Mouse (Mus musculus) hindbrain, embryonic 12.5 days (tissue): ENCODE measurements around the gene Pde4d. TPM values are rescaled to one million over a fixed set of nuclear protein-coding genes. Genes with fewer than 3 reads are reported as not detected.

ENCODE experiments used
- ATAC-seq: fragments of 200-750 bp; cut with Nextera tagmentation; 2 replicates; pipeline ENCODE4 v1.8.0; 2017; ENCODE audit warnings: moderate TSS enrichment; ENCODE audit not compliant: low FRiP score
- H3K27ac ChIP-seq: fragments of 300-500 bp; sonication (generic); 2 replicates; pipeline ENCODE4 v1.5.1; 2016; ENCODE audit warnings: mild to moderate bottlenecking
- H3K27me3 ChIP-seq: fragments of 300-500 bp; sonication (generic); 2 replicates; pipeline ENCODE4 v1.6.1; 2016; ENCODE audit warnings: mild to moderate bottlenecking
- H3K36me3 ChIP-seq: fragments of 300-500 bp; sonication (generic); 2 replicates; pipeline ENCODE4 v1.6.1; 2016; ENCODE audit warnings: mild to moderate bottlenecking
- H3K4me1 ChIP-seq: fragments of 300-500 bp; sonication (generic); 2 replicates; pipeline ENCODE4 v1.6.1; 2016
- H3K4me2 ChIP-seq: fragments of 300-500 bp; sonication (generic); replicated peaks from 2 replicates; pipeline ENCODE4 v1.6.1; 2016; ENCODE audit warnings: mild to moderate bottlenecking
- H3K4me3 ChIP-seq: fragments of 300-500 bp; sonication (generic); 2 replicates; pipeline ENCODE4 v1.5.1; 2016; ENCODE audit warnings: mild to moderate bottlenecking
- H3K9ac ChIP-seq: fragments of 300-500 bp; sonication (generic); 2 replicates; pipeline ENCODE4 v1.6.1; 2016; ENCODE audit warnings: mild to moderate bottlenecking, moderate library complexity
- H3K9me3 ChIP-seq: fragments of 300-500 bp; sonication (generic); replicated peaks from 2 replicates; pipeline ENCODE4 v1.6.1; 2016; ENCODE audit warnings: mild to moderate bottlenecking
- whole genome bisulfite sequencing: fragments of 180-500 bp; shearing (Covaris S2); methylation state at CpG from one replicate; pipeline ENCODE4 v1.1.7; 2016; 5-methylcytosine and 5-hydroxymethylcytosine counted together
- polyA plus RNA-seq: library from polyadenylated mRNA; unstranded; fragments of >200 nt; fragmentation: Nextera tagmentation; extraction: Ambion mirVana; gene quantifications from 2 replicates; pipeline ENCODE4 v1.2.1, GENCODE M21; 2016

Gene Pde4d
- polyA plus RNA-seq, 1 experiment from 2014 or later: 20.6 TPM

DNA sequence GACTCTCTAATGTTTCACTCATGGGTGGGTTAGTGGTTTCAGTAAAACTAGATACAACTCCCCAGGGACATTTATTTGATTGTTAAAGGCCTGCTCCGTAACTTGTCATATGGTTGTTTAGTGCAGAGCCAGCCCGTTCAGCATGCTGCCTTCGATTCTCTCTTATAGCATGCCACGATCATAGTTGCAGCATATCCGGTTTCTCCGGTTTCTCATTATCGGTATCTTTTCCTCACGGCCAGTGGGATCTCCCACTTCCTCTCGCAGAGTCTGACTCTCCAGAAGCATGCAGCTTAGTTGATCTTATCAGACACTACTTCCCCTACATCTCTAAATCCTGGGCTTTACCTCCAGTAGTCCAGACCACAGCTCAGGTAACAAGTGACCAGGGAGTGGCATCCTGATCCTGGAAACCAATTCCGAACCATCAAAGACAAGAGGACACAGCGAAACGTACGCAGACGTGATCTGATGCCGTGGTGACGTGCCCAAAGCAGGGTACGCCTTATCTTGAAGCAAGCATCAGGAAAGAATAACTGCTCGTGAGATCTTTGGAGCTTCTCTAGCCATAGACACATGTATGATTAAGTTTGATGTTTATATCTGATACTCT, 782.2 kb downstream of the Pde4d start:
- Histone ChIP-seq H3K36me3 (no peaks in the 10 kb centered on the region), H3K4me1 (peaks cover 11% of the 10 kb centered on the region), H3K9me3 (no peaks in the 10 kb centered on the region), H3K9ac (no peak overlapping the region), H3K4me2 (no peak overlapping the region), H3K27ac (no peak overlapping the region), H3K27me3 (no peaks in the 10 kb centered on the region), H3K4me3 (no peak overlapping the region)
- WGBS: 84% methylated on average over 18 of the region's 18 CpGs
- no peak for ATAC-seq

DNA sequence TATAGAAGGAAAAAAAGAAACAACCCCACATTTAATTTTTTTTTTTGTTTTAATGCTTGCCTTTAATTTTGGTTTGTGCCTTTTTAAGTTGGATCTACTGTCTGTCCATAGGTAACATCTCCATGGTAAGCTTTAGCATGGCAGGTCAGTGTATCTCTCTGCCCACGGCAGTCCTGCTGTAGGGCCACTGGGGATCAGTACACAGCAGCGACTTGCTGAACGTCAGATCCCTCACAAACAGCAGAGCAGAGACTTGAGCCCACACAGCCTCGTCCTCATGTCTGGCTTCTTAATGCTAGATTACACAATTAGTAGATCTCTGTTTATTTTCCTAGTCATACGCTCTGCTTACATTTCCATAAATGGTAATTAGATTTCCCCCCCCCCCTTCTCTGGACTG, 782.8 kb downstream of the Pde4d start:
- Histone ChIP-seq H3K4me1 (peaks cover 11% of the 10 kb centered on the region), H3K4me2 (no peak overlapping the region), H3K27me3 (no peaks in the 10 kb centered on the region), H3K9me3 (no peaks in the 10 kb centered on the region), H3K4me3 (no peak overlapping the region), H3K9ac (no peak overlapping the region), H3K36me3 (no peaks in the 10 kb centered on the region), H3K27ac (no peak overlapping the region)
- 82% methylated on average over 5 of the region's 5 CpGs for whole genome bisulfite sequencing
- ATAC-seq: no peak

DNA sequence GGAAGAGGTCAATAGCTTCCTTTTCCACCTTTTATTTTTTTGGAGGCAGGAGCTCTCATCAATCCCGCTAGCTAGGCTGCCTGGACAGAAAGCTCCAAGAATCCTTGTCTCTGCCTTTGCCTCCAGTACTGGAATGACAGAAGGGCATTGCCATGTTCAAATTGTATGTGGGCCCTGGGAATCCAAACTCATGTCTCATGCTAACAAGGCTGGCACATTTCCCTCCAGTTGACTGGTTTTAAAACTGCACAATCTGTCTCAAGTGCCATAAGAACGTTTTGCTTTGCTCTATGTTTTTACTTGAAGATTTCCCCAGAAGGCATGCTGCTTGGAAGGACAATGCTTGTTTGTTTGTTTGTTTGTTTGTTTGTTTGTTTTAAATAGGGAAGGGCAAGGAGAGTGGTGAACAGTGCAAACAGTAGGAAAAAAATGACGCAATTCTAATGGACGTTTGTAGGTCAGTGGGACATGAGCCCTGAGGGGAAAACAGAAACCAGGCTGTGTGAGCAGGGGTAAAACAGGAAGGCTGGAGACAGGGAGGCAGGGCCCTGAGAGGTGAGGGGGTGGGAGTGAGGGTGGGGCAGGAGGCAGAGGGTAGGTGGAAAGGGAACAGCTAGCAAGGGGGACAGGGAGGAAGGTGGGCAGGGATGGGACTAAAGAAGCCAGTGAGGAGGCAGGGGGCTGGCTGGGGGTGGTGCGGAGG, 784.3 kb downstream of the Pde4d start:
- Histone ChIP-seq H3K27me3 (no peaks in the 10 kb centered on the region), H3K4me2 (no peak overlapping the region), H3K9me3 (no peaks in the 10 kb centered on the region), H3K4me3 (no peak overlapping the region), H3K9ac (no peak overlapping the region), H3K36me3 (no peaks in the 10 kb centered on the region), H3K4me1 (peaks cover 11% of the 10 kb centered on the region), H3K27ac (no peak overlapping the region)
- WGBS: 56% methylated on average over 5 of the region's 5 CpGs
- no peak for ATAC-seq

DNA sequence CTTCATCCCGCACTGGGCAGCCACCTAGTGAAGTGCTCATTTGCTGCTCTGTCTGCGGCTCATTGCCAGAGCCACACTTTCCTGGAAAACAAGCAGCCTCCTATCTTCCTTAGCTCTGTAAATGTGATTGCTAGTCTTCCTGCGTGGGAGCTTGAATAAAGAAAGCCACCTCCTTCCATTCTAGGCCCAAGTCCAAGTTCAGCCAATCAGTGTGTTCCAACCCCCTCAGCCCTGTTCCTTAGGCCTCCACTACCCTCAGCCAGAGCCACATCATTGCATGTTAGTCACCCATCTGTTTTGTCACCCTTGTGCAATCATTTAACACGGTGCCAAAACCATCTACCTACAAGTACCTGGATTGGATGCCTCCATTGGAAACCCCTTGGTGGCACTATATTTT, 786.3 kb downstream of the Pde4d start:
- Histone ChIP-seq H3K27ac (no peak overlapping the region), H3K9me3 (no peaks in the 10 kb centered on the region), H3K9ac (no peak overlapping the region), H3K4me1 (peaks cover 5% of the 10 kb centered on the region; the same call in 1 of the 2 replicates), H3K36me3 (no peaks in the 10 kb centered on the region), H3K4me3 (no peak overlapping the region), H3K27me3 (no peaks in the 10 kb centered on the region), H3K4me2 (no peak overlapping the region)
- no peak for ATAC-seq
- 80% methylated on average over 4 of the region's 4 CpGs for WGBS

DNA sequence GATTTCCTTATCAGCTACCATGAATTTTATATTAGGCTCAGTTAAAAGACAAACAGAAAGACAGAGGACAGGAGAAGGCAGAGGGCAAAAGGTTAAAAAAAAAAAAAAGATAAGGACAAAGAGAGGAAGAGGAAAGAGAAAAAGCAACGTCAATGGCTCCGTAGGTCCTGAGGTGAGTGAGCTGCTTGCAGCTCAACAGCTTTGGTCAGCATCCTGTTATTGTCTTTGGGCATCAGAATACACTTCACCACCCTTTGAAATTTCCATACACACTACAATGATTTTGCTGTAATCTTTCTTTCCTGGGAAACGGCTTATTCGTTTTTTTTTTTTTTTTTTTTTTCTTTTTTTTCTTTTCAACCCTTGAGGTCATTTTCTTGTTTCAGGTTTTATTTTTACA, 788.9 kb downstream of the Pde4d start:
- no peaks in the 10 kb centered on the region; the same call in 1 of the 2 replicates for H3K4me1 ChIP-seq
- no peak overlapping the region for H3K4me3 ChIP-seq
- no peaks in the 10 kb centered on the region for H3K27me3 ChIP-seq
- 71% methylated on average over 4 of the region's 4 CpGs for WGBS
- H3K27ac ChIP-seq: no peak overlapping the region
- no peak for ATAC-seq
- no peak overlapping the region for H3K9ac ChIP-seq
- no peak overlapping the region for H3K4me2 ChIP-seq
- H3K36me3 ChIP-seq: no peaks in the 10 kb centered on the region
- H3K9me3 ChIP-seq: no peaks in the 10 kb centered on the region

DNA sequence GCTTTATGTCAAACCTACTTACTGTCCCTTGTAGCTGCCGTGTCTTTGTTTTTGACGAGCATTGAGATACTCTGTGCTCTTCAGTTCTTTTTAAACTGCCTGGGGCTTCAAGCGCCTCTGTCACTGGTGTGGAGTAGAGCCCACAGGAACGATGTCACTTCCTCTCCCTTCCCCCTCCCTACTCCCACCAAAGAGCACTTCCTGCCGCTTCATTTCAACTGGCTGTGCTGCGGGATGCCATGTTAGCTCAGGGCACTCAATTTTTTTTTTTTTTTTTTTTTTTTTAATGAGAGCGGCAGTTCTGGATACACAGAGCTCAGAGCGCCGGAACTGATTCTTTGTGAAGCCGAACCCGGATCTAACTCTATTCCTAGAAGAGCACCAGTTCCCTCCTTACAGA, 789.5 kb downstream of the Pde4d start:
- ATAC-seq: no peak
- Histone ChIP-seq H3K27ac (no peak overlapping the region), H3K4me1 (no peaks in the 10 kb centered on the region; the same call in 1 of the 2 replicates), H3K9me3 (no peaks in the 10 kb centered on the region), H3K36me3 (no peaks in the 10 kb centered on the region), H3K9ac (no peak overlapping the region), H3K4me2 (no peak overlapping the region), H3K4me3 (no peak overlapping the region), H3K27me3 (no peaks in the 10 kb centered on the region)
- WGBS: 73% methylated on average over 11 of the region's 11 CpGs

DNA sequence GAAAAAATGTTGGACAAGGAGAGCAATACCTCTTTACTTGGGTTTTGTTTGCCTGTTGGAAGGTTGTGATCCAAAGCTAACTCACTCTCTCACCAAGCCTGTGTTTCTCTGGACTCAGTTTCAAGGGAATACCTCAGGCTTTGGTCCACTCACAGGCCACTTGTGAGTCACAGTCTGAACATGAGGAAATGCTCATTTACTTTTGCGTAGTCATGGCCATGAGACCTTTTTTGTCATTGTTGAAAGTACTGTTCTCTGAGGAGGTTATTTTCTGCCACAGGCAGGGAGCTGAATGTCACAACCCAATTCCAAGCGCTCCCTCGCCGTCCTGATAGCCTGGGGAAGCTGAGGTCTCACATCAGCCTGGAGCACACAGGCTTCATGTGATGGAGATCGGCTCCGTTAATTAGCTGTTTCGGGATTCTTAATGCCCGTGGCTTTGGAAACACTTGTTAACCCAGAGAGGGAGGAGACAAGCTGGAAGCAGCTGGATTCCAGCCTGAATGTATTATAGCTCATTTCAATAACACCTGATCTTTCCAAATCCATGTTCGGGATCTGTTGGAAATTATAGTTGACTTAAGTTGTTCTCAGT, 792.8 kb downstream of the Pde4d start:
- WGBS: 67% methylated on average over 9 of the region's 9 CpGs
- H3K4me2 ChIP-seq: no peak overlapping the region
- H3K36me3 ChIP-seq: no peaks in the 10 kb centered on the region
- no peak overlapping the region for H3K4me3 ChIP-seq
- no peaks in the 10 kb centered on the region for H3K9me3 ChIP-seq
- H3K27me3 ChIP-seq: no peaks in the 10 kb centered on the region
- no peak for ATAC-seq
- H3K27ac ChIP-seq: no peak overlapping the region
- no peak overlapping the region for H3K9ac ChIP-seq
- no peaks in the 10 kb centered on the region for H3K4me1 ChIP-seq

DNA sequence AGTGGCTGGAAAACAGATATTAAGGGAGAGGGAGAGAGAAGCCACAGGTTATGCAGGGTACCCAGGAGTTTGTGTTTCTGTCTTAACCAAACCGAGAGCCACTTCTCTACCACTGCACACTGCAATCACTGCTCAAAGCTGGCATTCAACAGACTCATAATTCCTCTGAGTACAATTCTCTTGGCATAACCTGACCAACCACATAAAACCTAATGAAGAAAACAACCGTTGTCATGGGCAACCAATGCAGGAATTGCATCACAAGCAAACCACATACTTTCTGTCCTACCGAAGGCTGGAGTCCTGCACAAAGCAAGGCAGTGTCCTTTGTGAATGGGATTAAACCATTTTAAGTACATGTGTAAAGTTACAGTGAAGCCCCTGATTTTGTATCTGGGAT, 793.4 kb downstream of the Pde4d start:
- H3K9ac ChIP-seq: no peak overlapping the region
- no peaks in the 10 kb centered on the region for H3K4me1 ChIP-seq
- H3K4me2 ChIP-seq: no peak overlapping the region
- no peak for ATAC-seq
- no peaks in the 10 kb centered on the region for H3K27me3 ChIP-seq
- H3K9me3 ChIP-seq: no peaks in the 10 kb centered on the region
- H3K4me3 ChIP-seq: no peak overlapping the region
- no peak overlapping the region for H3K27ac ChIP-seq
- 72% methylated on average over 3 of the region's 3 CpGs for WGBS
- no peaks in the 10 kb centered on the region for H3K36me3 ChIP-seq

DNA sequence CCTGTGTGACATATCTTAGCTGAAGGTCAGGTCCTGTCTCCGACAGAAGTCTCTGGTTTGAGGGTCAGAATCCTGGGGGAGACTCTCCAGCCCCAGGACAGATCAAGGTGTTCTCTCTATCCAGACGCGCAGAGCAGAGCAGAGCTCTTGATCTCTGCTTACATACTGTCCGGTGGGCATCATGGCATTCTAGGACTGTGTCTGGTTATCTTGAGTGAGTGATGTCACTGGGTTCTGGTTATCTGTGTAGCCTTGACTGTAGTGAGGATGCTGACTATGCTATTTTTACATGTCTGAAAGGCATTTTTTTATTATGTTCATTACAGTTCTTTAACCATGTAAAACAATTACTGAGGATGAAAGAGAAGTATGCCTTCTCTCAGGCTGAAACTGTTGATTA, 797.3 kb downstream of the Pde4d start:
- no peak overlapping the region for H3K9ac ChIP-seq
- no peak overlapping the region for H3K4me3 ChIP-seq
- H3K4me2 ChIP-seq: no peak overlapping the region
- no peaks in the 10 kb centered on the region for H3K27me3 ChIP-seq
- H3K27ac ChIP-seq: no peak overlapping the region
- H3K4me1 ChIP-seq: no peaks in the 10 kb centered on the region
- WGBS: 88% methylated on average over 4 of the region's 4 CpGs
- no peaks in the 10 kb centered on the region for H3K9me3 ChIP-seq
- no peaks in the 10 kb centered on the region for H3K36me3 ChIP-seq
- no peak for ATAC-seq

DNA sequence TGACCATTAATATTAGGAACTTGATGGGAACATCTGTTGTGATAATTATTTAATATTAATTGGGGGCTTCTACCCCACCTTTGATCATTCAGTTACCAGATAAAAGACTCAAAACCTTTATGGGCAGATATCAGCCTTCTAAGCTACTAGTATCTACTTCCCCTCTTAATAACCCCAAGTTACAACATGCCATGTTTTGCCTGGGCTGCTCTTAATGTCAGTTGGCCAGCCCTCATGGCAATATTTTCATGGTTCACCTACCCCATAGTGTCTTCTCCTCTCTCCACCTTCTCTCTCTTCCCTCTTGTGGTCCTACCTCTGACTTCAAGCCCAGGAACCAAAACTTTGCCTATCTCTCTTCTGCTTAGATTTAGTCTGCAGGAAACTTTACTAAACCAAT, 799.6 kb downstream of the Pde4d start:
- no peaks in the 10 kb centered on the region for H3K9me3 ChIP-seq
- H3K27me3 ChIP-seq: no peaks in the 10 kb centered on the region
- H3K27ac ChIP-seq: no peak overlapping the region
- H3K36me3 ChIP-seq: no peaks in the 10 kb centered on the region
- no peak overlapping the region for H3K9ac ChIP-seq
- no peak overlapping the region for H3K4me2 ChIP-seq
- H3K4me3 ChIP-seq: no peak overlapping the region
- no peak for ATAC-seq
- no peaks in the 10 kb centered on the region for H3K4me1 ChIP-seq

DNA sequence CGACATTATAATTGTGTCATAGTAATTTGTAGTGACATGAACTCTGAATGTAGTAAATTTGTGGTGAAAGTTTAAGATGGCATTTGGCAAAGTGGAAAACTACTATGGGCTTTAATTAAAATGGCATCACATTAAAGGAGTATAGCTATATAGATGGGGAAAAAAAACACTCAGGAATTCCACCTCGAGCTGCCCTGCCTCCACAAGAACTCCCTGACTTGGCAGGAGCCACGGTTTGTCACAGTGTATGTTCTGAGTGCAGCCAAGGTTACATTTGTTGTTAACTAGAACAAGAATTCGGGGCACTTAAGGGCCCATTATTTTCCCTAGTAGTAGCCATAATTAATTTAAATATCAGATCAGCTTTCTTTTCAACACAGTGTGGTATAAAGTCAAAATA, 805.9 kb downstream of the Pde4d start:
- Histone ChIP-seq H3K4me1 (peaks cover 3% of the 10 kb centered on the region; the same call in 1 of the 2 replicates), H3K27me3 (no peaks in the 10 kb centered on the region), H3K27ac (no peak overlapping the region), H3K9me3 (no peaks in the 10 kb centered on the region), H3K36me3 (no peaks in the 10 kb centered on the region), H3K4me3 (no peak overlapping the region), H3K9ac (no peak overlapping the region), H3K4me2 (no peak overlapping the region)
- WGBS: 70% methylated on average over 4 of the region's 4 CpGs
- ATAC-seq: no peak

DNA sequence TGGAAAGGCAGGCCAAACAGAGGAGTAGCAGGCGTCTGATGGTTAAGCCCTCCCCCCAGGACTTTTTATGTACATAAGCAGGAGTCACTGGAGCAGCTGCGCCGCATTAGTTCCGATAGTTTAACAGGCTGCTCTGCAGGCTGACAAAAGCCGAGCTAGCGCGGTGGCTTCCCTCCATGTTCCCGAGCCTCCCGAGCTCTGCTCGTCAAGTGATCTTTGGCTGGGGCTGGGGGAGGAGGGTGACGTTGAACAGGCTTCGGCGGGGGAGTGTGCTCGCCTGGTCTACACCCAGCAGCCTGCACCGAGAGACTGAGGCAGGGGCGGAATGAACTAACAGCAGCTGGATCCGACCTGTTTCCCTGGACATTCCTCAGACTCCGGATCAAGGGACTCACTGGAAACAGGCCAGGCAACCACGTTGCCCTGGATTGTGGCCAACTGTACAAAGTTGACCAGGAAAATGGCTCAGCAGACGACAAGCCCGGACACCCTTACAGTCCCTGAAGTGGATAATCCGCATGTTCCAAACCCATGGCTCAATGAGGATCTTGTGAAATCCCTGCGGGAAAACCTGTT, 810.6 kb downstream of the Pde4d start:
- Histone ChIP-seq H3K4me2 (peak overlapping the region; percentile 70), H3K36me3 (no peaks in the 10 kb centered on the region), H3K27ac (peak overlapping the region; percentile 66), H3K4me3 (peak overlapping the region; percentile 48), H3K9ac (peak overlapping the region; percentile 53), H3K9me3 (no peaks in the 10 kb centered on the region), H3K4me1 (peaks cover 12% of the 10 kb centered on the region; the same call in 1 of the 2 replicates), H3K27me3 (no peaks in the 10 kb centered on the region)
- under 1% methylated on average over 23 of the region's 23 CpGs for WGBS
- ATAC-seq: peak; percentile 91
